Mouse (Mus musculus) megakaryocyte-erythroid progenitor cell, adult 5-6 weeks (primary cell): Measurements from ENCODE around the gene Klc1. TPM values are rescaled to one million over a fixed set of nuclear protein-coding genes. Genes with fewer than 3 reads are reported as not detected.

ENCODE experiments used
- ATAC-seq: replicated peaks from 2 replicates; pipeline ENCODE4 v1.8.0; 2016; ENCODE audit warnings: mild to moderate bottlenecking, inconsistent platforms; ENCODE audit not compliant: severe bottlenecking, poor library complexity, low FRiP score, low TSS enrichment
- total RNA-seq, 2 experiments: library from RNA; stranded (forward) in 1 of 2; stranded (reverse) in 1 of 2; fragments of 200-1000, 215-1000 nt in 1 of 2; fragments of >200 nt in 1 of 2; fragmentation: Nextera tagmentation in 1 of 2; gene quantifications; 2 replicates each; pipeline ENCODE4 v1.2.3; 2014 to 2017

Klc1 gene
- total RNA-seq, 2 experiments from 2014 or later = 28.3 to 58.3 TPM

GRCm38 (mm10) chr12:111768322-111768928 lies 9.8 kb downstream of the Klc1 start:
- ATAC-seq = no peak

- peak; percentile 95 for ATAC-seq
These were observed 10.7 kb downstream of the Klc1 start for GRCm38 (mm10) chr12:111769306-111769705.

GRCm38 (mm10) chr12:111769816-111770577 lies 11.3 kb downstream of the Klc1 start:
- ATAC-seq = no peak

GRCm38 (mm10) chr12:111770651-111771050 lies 12.0 kb downstream of the Klc1 start:
- no peak for ATAC-seq

GRCm38 (mm10) chr12:111774156-111774555 lies 15.5 kb downstream of the Klc1 start:
- no peak for ATAC-seq

GRCm38 (mm10) chr12:111774845-111775244 lies 16.2 kb downstream of the Klc1 start:
- ATAC-seq = no peak

GRCm38 (mm10) chr12:111777919-111778318 lies 19.3 kb downstream of the Klc1 start:
- ATAC-seq = no peak

GRCm38 (mm10) chr12:111779544-111779943 lies 20.9 kb downstream of the Klc1 start:
- ATAC-seq = 0 out of 2 replicates have a peak, but pooled peaks have one; percentile 54

- no peak for ATAC-seq
These were observed 26.5 kb downstream of the Klc1 start for GRCm38 (mm10) chr12:111785174-111785573.

GRCm38 (mm10) chr12:111787015-111787414 lies 28.4 kb downstream of the Klc1 start:
- ATAC-seq = peak; percentile 92

- ATAC-seq = no peak
These were observed 31.4 kb downstream of the Klc1 start for GRCm38 (mm10) chr12:111790090-111790489.

GRCm38 (mm10) chr12:111790631-111791030 lies 32.0 kb downstream of the Klc1 start:
- no peak for ATAC-seq

GRCm38 (mm10) chr12:111791474-111792104 lies 32.9 kb downstream of the Klc1 start:
- no peak for ATAC-seq

GRCm38 (mm10) chr12:111794102-111794501 lies 35.5 kb downstream of the Klc1 start:
- peak; percentile 64 for ATAC-seq

- no peak for ATAC-seq
These were observed 36.0 kb downstream of the Klc1 start for GRCm38 (mm10) chr12:111794526-111795179.

GRCm38 (mm10) chr12:111795180-111795895 lies 36.7 kb downstream of the Klc1 start:
- no peak for ATAC-seq

- ATAC-seq = no peak
These were observed 38.6 kb downstream of the Klc1 start for GRCm38 (mm10) chr12:111797251-111797650.

- ATAC-seq = no peak
These were observed 39.8 kb downstream of the Klc1 start for GRCm38 (mm10) chr12:111798493-111798892.

- ATAC-seq = no peak
These were observed 42.0 kb downstream of the Klc1 start for GRCm38 (mm10) chr12:111800459-111801183.
